Mouse (Mus musculus) MEL (cell line): ENCODE measurements around the gene Pomp. TPM values are rescaled to one million over a fixed set of nuclear protein-coding genes. Genes with fewer than 3 reads are reported as not detected.

Experiments
- DNase-seq: peaks from one replicate; pipeline ENCODE4 v3.0.0; 2011; ENCODE audit warnings: low read depth, low spot score
- H3K27ac ChIP-seq: 2 replicates; pipeline ENCODE4 v1.5.1; 2012; ENCODE audit warnings: low read depth, mild to moderate bottlenecking, control low read depth, low read length, moderate library complexity; ENCODE audit not compliant: control insufficient read depth
- H3K27me3 ChIP-seq, 2 experiments: fragments of 150-350 bp in 1 of 2; sonication (generic) in 1 of 2; 2 replicates each; pipeline ENCODE4 v1.6.1; 2012; ENCODE audit warnings: low read length in 2 of 2, mild to moderate bottlenecking in 2 of 2, improper control_type of control experiment in 1 of 2, moderate library complexity in 1 of 2; ENCODE audit not compliant: insufficient read depth in 2 of 2, control insufficient read depth in 1 of 2
- H3K36me3 ChIP-seq, 2 experiments: 2 replicates each; pipeline ENCODE4 v1.6.1; 2012 to 2014; ENCODE audit warnings: low read length in 2 of 2, improper control_type of control experiment in 1 of 2, inconsistent platforms in 1 of 2, mild to moderate bottlenecking in 1 of 2; ENCODE audit not compliant: insufficient read depth in 2 of 2, control insufficient read depth in 1 of 2
- H3K4me1 ChIP-seq, 2 experiments: fragments of 150-350 bp in 1 of 2; sonication (generic) in 1 of 2; 2 replicates each; pipeline ENCODE4 v1.6.1; 2012; ENCODE audit warnings: low read length in 2 of 2, improper control_type of control experiment in 1 of 2, mild to moderate bottlenecking in 1 of 2; ENCODE audit not compliant: insufficient read depth in 2 of 2, control insufficient read depth in 1 of 2
- H3K4me3 ChIP-seq, 2 experiments: fragments of 150-350 bp in 1 of 2; sonication (generic) in 1 of 2; 2 replicates each; pipeline ENCODE4 v1.5.1; 2012; ENCODE audit warnings: low read depth in 2 of 2, low read length in 2 of 2, mild to moderate bottlenecking in 2 of 2, moderate library complexity in 2 of 2, control low read depth in 1 of 2, improper control_type of control experiment in 1 of 2; ENCODE audit not compliant: control insufficient read depth in 1 of 2, insufficient read depth in 1 of 2
- H3K79me2 ChIP-seq: 2 replicates; pipeline ENCODE4 v1.6.1; 2012; ENCODE audit warnings: mild to moderate bottlenecking, low read length, moderate library complexity; ENCODE audit not compliant: control insufficient read depth, poor library complexity, insufficient read depth
- H3K9ac ChIP-seq: 2 replicates; pipeline ENCODE4 v1.6.1; 2012; ENCODE audit warnings: low read depth, mild to moderate bottlenecking, control low read depth, low read length, moderate library complexity; ENCODE audit not compliant: control insufficient read depth, poor library complexity, severe bottlenecking
- H3K9me3 ChIP-seq: fragments of 150-350 bp; sonication (generic); replicated peaks from 2 replicates; pipeline ENCODE4 v1.6.1; 2012; ENCODE audit warnings: mild to moderate bottlenecking, low read length, improper control_type of control experiment, moderate library complexity; ENCODE audit not compliant: insufficient read depth
- BHLHE40 ChIP-seq: IDR thresholded peaks from 2 replicates; pipeline ENCODE4 v1.6.1; 2012; ENCODE audit warnings: low read depth, mild to moderate bottlenecking, inconsistent platforms, low read length, improper control_type of control experiment, borderline replicate concordance
- CHD2 ChIP-seq: IDR thresholded peaks from 2 replicates; pipeline ENCODE4 v1.6.1; 2011; ENCODE audit warnings: low read length, improper control_type of control experiment
- CTCF ChIP-seq, 3 experiments: IDR thresholded peaks in 2 of 3; conservative IDR thresholded peaks in 1 of 3; 2 replicates each; pipeline ENCODE4 v1.5.1; 2011 to 2012; ENCODE audit warnings: low read length in 3 of 3, low read depth in 2 of 3, mild to moderate bottlenecking in 2 of 3, improper control_type of control experiment in 1 of 3, inconsistent platforms in 1 of 3, mixed read lengths in 1 of 3, moderate library complexity in 1 of 3; ENCODE audit not compliant: control insufficient read depth in 1 of 3, insufficient read depth in 1 of 3, poor library complexity in 1 of 3, severe bottlenecking in 1 of 3
- ETS1 ChIP-seq: IDR thresholded peaks from 2 replicates; pipeline ENCODE4 v1.6.1; 2012; ENCODE audit warnings: low read depth, mild to moderate bottlenecking, inconsistent platforms, low read length, improper control_type of control experiment, moderate library complexity
- GABPA ChIP-seq: IDR thresholded peaks from 2 replicates; pipeline ENCODE4 v1.6.1; 2012; ENCODE audit warnings: low read depth, mild to moderate bottlenecking, inconsistent platforms, low read length, improper control_type of control experiment, moderate library complexity
- HCFC1 ChIP-seq: IDR thresholded peaks from 2 replicates; pipeline ENCODE4 v1.6.1; 2012; ENCODE audit warnings: low read depth, mild to moderate bottlenecking, inconsistent platforms, low read length, improper control_type of control experiment, moderate library complexity
- JUND ChIP-seq: IDR thresholded peaks from 2 replicates; pipeline ENCODE4 v1.6.1; 2011; ENCODE audit warnings: low read depth, mild to moderate bottlenecking, improper control_type of control experiment, low read length
- MEF2A ChIP-seq: IDR thresholded peaks from 2 replicates; pipeline ENCODE4 v1.6.1; 2014; ENCODE audit warnings: low read depth, mild to moderate bottlenecking, inconsistent platforms, low read length, improper control_type of control experiment; ENCODE audit not compliant: poor library complexity, insufficient replicate concordance, severe bottlenecking; ENCODE audit errors: extremely low read depth
- MXI1 ChIP-seq: IDR thresholded peaks from 2 replicates; pipeline ENCODE4 v1.6.1; 2011; ENCODE audit warnings: mild to moderate bottlenecking, low read depth, low read length, improper control_type of control experiment
- MYC ChIP-seq: IDR thresholded peaks from 2 replicates; pipeline ENCODE4 v1.6.1; 2011; ENCODE audit warnings: low read depth, mild to moderate bottlenecking, low read length, improper control_type of control experiment, moderate library complexity
- POLR2AphosphoS5 ChIP-seq: IDR thresholded peaks from 2 replicates; pipeline ENCODE4 v1.6.1; 2012; ENCODE audit warnings: low read depth, borderline replicate concordance, mild to moderate bottlenecking, inconsistent platforms, low read length, moderate library complexity, mixed read lengths
- RAD21 ChIP-seq: IDR thresholded peaks from 2 replicates; pipeline ENCODE4 v1.6.1; 2011; ENCODE audit warnings: mild to moderate bottlenecking, low read depth, low read length, improper control_type of control experiment
- RCOR1 ChIP-seq: IDR thresholded peaks from 2 replicates; pipeline ENCODE4 v1.6.1; 2012; ENCODE audit warnings: low read depth, mild to moderate bottlenecking, inconsistent platforms, low read length, improper control_type of control experiment
- SIN3A ChIP-seq: IDR thresholded peaks from 2 replicates; pipeline ENCODE4 v1.6.1; 2012; ENCODE audit warnings: low read length, improper control_type of control experiment, inconsistent platforms
- SMC3 ChIP-seq: IDR thresholded peaks from 2 replicates; pipeline ENCODE4 v1.6.1; 2011; ENCODE audit warnings: low read depth, low read length, improper control_type of control experiment
- TAL1 ChIP-seq: IDR thresholded peaks from 2 replicates; pipeline ENCODE4 v1.6.1; 2012; ENCODE audit warnings: mild to moderate bottlenecking, inconsistent platforms, low read length, moderate library complexity, mixed read lengths
- TBP ChIP-seq: IDR thresholded peaks from 2 replicates; pipeline ENCODE4 v1.8.0; 2011; ENCODE audit warnings: low read depth, low read length, improper control_type of control experiment
- USF2 ChIP-seq, 2 experiments: IDR thresholded peaks; 2 replicates each; pipeline ENCODE4 v1.6.1; 2011 to 2012; ENCODE audit warnings: improper control_type of control experiment in 2 of 2, low read length in 2 of 2, borderline replicate concordance in 1 of 2, inconsistent platforms in 1 of 2, low read depth in 1 of 2, mild to moderate bottlenecking in 1 of 2; ENCODE audit not compliant: insufficient read depth in 1 of 2
- ZC3H11A ChIP-seq: IDR thresholded peaks from 2 replicates; pipeline ENCODE4 v1.6.1; 2012; ENCODE audit warnings: low read depth, mild to moderate bottlenecking, inconsistent platforms, low read length, improper control_type of control experiment
- ZMIZ1 ChIP-seq: IDR thresholded peaks from 2 replicates; pipeline ENCODE4 v1.6.1; 2012; ENCODE audit warnings: low read depth, mild to moderate bottlenecking, inconsistent platforms, low read length, improper control_type of control experiment, moderate library complexity
- ZNF384 ChIP-seq: IDR thresholded peaks from 2 replicates; pipeline ENCODE4 v1.6.1; 2012; ENCODE audit warnings: low read depth, mild to moderate bottlenecking, inconsistent platforms, low read length, improper control_type of control experiment
- polyA plus RNA-seq, 2 experiments: library from polyadenylated mRNA; stranded (reverse) in 1 of 2; unstranded in 1 of 2; fragments of >175 nt in 1 of 2; fragments of >200 nt in 1 of 2; gene quantifications; 2 replicates each; pipeline versions ENCODE4 v1.2.1 to v1.2.4; 2012; ENCODE audit warnings: low replicate concordance in 2 of 2, low read depth in 1 of 2; ENCODE audit not compliant: insufficient read length in 2 of 2, insufficient read depth in 1 of 2, missing spikeins in 1 of 2
- total RNA-seq: library from RNA; depleted of rRNA; stranded (reverse); fragments of 300-350 nt; gene quantifications from 2 replicates; pipeline ENCODE4 v1.2.3, GENCODE M21; 2012

Gene Pomp
- total and polyA plus RNA-seq, 3 experiments, result 348 to 500 TPM; not detected in 1

DNA sequence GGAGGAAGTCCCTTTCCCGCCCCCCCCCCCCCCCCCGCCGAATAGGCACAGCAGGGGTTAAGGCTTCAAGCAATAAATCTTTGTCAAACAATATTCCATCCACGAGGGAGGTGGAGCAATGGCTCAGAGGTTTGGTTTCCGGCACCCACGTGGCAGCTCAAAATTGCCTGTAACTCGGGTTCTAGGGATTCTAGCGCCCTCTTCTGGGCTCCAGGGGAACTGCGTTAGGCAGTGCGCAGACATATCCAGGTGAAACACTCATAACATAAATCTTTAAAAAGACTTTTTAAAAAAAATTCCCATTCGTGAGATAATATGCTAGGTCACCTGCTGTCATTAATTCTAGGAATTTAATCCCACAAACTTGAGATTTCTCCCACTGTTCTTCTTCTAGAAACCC lies 46.9 kb downstream of the Pomp start:
- H3K36me3 ChIP-seq, result no peaks in the 10 kb centered on the region
- no peak overlapping the region for H3K9ac ChIP-seq
- H3K27ac ChIP-seq, result no peak overlapping the region
- H3K27me3 ChIP-seq, result no peaks in the 10 kb centered on the region
- no peaks in the 10 kb centered on the region for H3K9me3 ChIP-seq
- DNase-seq, result no peak
- H3K4me1 ChIP-seq, result 0 out of 4 replicates have a peak, but pooled peaks cover 0 to 4% of the 10 kb centered on the region in 2 experiments
- H3K79me2 ChIP-seq, result no peaks in the 10 kb centered on the region
- TF ChIP-seq TBP (no peak), SIN3A (no peak), SMC3 (peak; percentile 33; the same call in 1 of the 2 replicates), CTCF (IDR thresholded peaks at IDR 0.05 in 2 of 3, conservative IDR thresholded peaks at IDR 0.05 in 1 of 3; ENCODE audit: control insufficient read depth in 1 of 3, insufficient read depth in 1 of 3, low read depth in 2 of 3, low read length in 3 of 3, poor library complexity in 1 of 3, severe bottlenecking in 1 of 3) (peak; percentile 45 to 59 (median 55)), RAD21 (peak; percentile 36), JUND (no peak), ZC3H11A (peak; percentile 32), BHLHE40 (no peak)
- no peak overlapping the region for H3K4me3 ChIP-seq

GRCm38 (mm10) chr5:147907851-147908250 lies 47.6 kb downstream of the Pomp start:
- Histone ChIP-seq H3K27me3 (no peaks in the 10 kb centered on the region), H3K27ac (no peak overlapping the region), H3K9me3 (no peaks in the 10 kb centered on the region), H3K36me3 (no peaks in the 10 kb centered on the region), H3K79me2 (no peaks in the 10 kb centered on the region), H3K4me3 (no peak overlapping the region), H3K4me1 (no peaks in the 10 kb centered on the region), H3K9ac (no peak overlapping the region)
- TF ChIP-seq POLR2AphosphoS5 (no peak), ETS1 (no peak), MXI1 (no peak), HCFC1 (no peak), TAL1 (no peak), USF2 (IDR thresholded peaks at IDR 0.05; ENCODE audit: borderline replicate concordance in 1 of 2, insufficient read depth in 1 of 2, low read depth in 1 of 2, low read length in 2 of 2) (no peak), MEF2A (no peak), MYC (no peak), GABPA (no peak), CHD2 (no peak), ZMIZ1 (no peak), RCOR1 (no peak), ZNF384 (no peak)
- DNase-seq, result no peak
